Mouse (Mus musculus) intestine, postnatal 0 days (tissue): ENCODE results near the gene Tbca. TPM values are rescaled to one million over a fixed set of nuclear protein-coding genes. Genes with fewer than 3 reads are reported as not detected.

ENCODE experiments used
- ATAC-seq: fragments of 200-750 bp; cut with Nextera tagmentation; 2 replicates; pipeline ENCODE4 v1.8.0; 2017; ENCODE audit warnings: mild to moderate bottlenecking, moderate TSS enrichment, moderate library complexity
- H3K27ac ChIP-seq: fragments of 300-500 bp; sonication (generic); 2 replicates; pipeline ENCODE4 v1.5.1; 2014; ENCODE audit warnings: mild to moderate bottlenecking, low read depth, low read length, moderate library complexity
- H3K27me3 ChIP-seq: fragments of 300-500 bp; sonication (generic); replicated peaks from 2 replicates; pipeline ENCODE4 v1.6.1; 2014; ENCODE audit warnings: low read length, mixed read lengths; ENCODE audit not compliant: control insufficient read depth, insufficient read depth
- H3K36me3 ChIP-seq: fragments of 300-500 bp; sonication (generic); 2 replicates; pipeline ENCODE4 v1.6.1; 2014; ENCODE audit warnings: mild to moderate bottlenecking, moderate library complexity; ENCODE audit not compliant: control insufficient read depth, insufficient read depth
- H3K4me1 ChIP-seq: fragments of 300-500 bp; sonication (generic); replicated peaks from 2 replicates; pipeline ENCODE4 v1.6.1; 2014; ENCODE audit warnings: antibody characterized with exemption, low read length, mixed read lengths; ENCODE audit not compliant: control insufficient read depth, insufficient read depth
- H3K4me2 ChIP-seq: fragments of 300-500 bp; sonication (generic); replicated peaks from 2 replicates; pipeline ENCODE4 v1.6.1; 2014; ENCODE audit warnings: low read depth, mild to moderate bottlenecking, moderate library complexity
- H3K4me3 ChIP-seq: fragments of 300-500 bp; sonication (generic); 2 replicates; pipeline ENCODE4 v1.5.1; 2014; ENCODE audit warnings: low read depth, low read length
- H3K9ac ChIP-seq: fragments of 300-500 bp; sonication (generic); 2 replicates; pipeline ENCODE4 v1.6.1; 2014; ENCODE audit warnings: mild to moderate bottlenecking, low read depth, low read length
- H3K9me3 ChIP-seq: fragments of 300-500 bp; sonication (generic); 2 replicates; pipeline ENCODE4 v1.6.1; 2016; ENCODE audit warnings: mixed run types; ENCODE audit not compliant: control insufficient read depth
- CTCF ChIP-seq: sonication (generic); IDR thresholded peaks from 2 replicates; pipeline ENCODE4 v1.5.1; 2016; ENCODE audit warnings: low read depth, mild to moderate bottlenecking, control low read depth, antibody characterized with exemption, moderate library complexity
- WGBS: fragments of 180-500 bp; shearing (Covaris S2); extraction: QIAGEN DNeasy Blood & Tissue Kit; methylation state at CpG from one replicate; pipeline ENCODE4 v1.1.7; 2014; 5-methylcytosine and 5-hydroxymethylcytosine counted together
- polyA plus RNA-seq: library from polyadenylated mRNA; unstranded; fragments of >200 nt; fragmentation: Nextera tagmentation; extraction: Ambion mirVana; gene quantifications from 2 replicates; pipeline ENCODE4 v1.2.1, GENCODE M21; 2015

The Tbca gene
- polyA plus RNA-seq, 1 experiment from 2014 or later = 387 TPM

GRCm38 (mm10) chr13:94881201-94881600, 92.5 kb downstream of the Tbca start:
- TF ChIP-seq CTCF = no peak
- Histone ChIP-seq H3K4me1 (no peaks in the 10 kb centered on the region), H3K9ac (no peak overlapping the region), H3K27me3 (peaks cover 90% of the 10 kb centered on the region), H3K4me3 (no peak overlapping the region), H3K27ac (no peak overlapping the region), H3K4me2 (no peak overlapping the region), H3K9me3 (no peaks in the 10 kb centered on the region), H3K36me3 (no peaks in the 10 kb centered on the region)
- 3% methylated on average over 3 of the region's 3 CpGs for WGBS
- no peak for ATAC-seq

- Histone ChIP-seq H3K9me3 (no peaks in the 10 kb centered on the region), H3K9ac (no peak overlapping the region), H3K4me1 (no peaks in the 10 kb centered on the region), H3K4me3 (peak overlapping the region; percentile 44), H3K27ac (no peak overlapping the region), H3K36me3 (no peaks in the 10 kb centered on the region), H3K27me3 (peaks cover 90% of the 10 kb centered on the region), H3K4me2 (peak overlapping the region; percentile 72; the same call in 1 of the 2 replicates)
- ATAC-seq = no peak
- WGBS = 4% methylated on average over 10 of the region's 10 CpGs
- TF ChIP-seq CTCF = no peak
Measured at GRCm38 (mm10) chr13:94882221-94882620, 93.5 kb downstream of the Tbca start.

- peak overlapping the region; percentile 72 for H3K4me2 ChIP-seq
- no peaks in the 10 kb centered on the region for H3K4me1 ChIP-seq
- H3K9me3 ChIP-seq = no peaks in the 10 kb centered on the region
- peaks cover 86% of the 10 kb centered on the region for H3K27me3 ChIP-seq
- no peaks in the 10 kb centered on the region for H3K36me3 ChIP-seq
- TF ChIP-seq CTCF = no peak
- WGBS = under 1% methylated on average over 37 of the region's 37 CpGs
- no peak overlapping the region for H3K27ac ChIP-seq
- 0 out of 2 replicates have a peak, but pooled peaks have one; percentile 19 for ATAC-seq
- H3K9ac ChIP-seq = no peak overlapping the region
- peak overlapping the region; percentile 44 for H3K4me3 ChIP-seq
Measured at GRCm38 (mm10) chr13:94882711-94883145, 94.0 kb downstream of the Tbca start.

- Histone ChIP-seq H3K4me3 (peak overlapping the region; percentile 44), H3K4me2 (peak overlapping the region; percentile 72), H3K4me1 (no peaks in the 10 kb centered on the region), H3K9me3 (no peaks in the 10 kb centered on the region), H3K9ac (no peak overlapping the region), H3K27ac (no peak overlapping the region), H3K36me3 (no peaks in the 10 kb centered on the region), H3K27me3 (peaks cover 86% of the 10 kb centered on the region)
- WGBS = 1% methylated on average over 61 of the region's 95 CpGs
- TF ChIP-seq CTCF = no peak
- ATAC-seq = peak; percentile 33; the same call in 1 of the 2 replicates
Measured at GRCm38 (mm10) chr13:94883163-94883965, 94.7 kb downstream of the Tbca start.

GRCm38 (mm10) chr13:94883966-94884960, 95.6 kb downstream of the Tbca start:
- Histone ChIP-seq H3K4me2 (peak overlapping the region; percentile 72), H3K4me3 (peak overlapping the region; percentile 44), H3K4me1 (no peaks in the 10 kb centered on the region), H3K27me3 (peaks cover 92% of the 10 kb centered on the region), H3K36me3 (no peaks in the 10 kb centered on the region), H3K27ac (no peak overlapping the region), H3K9ac (no peak overlapping the region), H3K9me3 (no peaks in the 10 kb centered on the region)
- TF ChIP-seq CTCF = no peak
- 3% methylated on average over 36 of the region's 36 CpGs for WGBS
- ATAC-seq = no peak
